Mouse (Mus musculus) embryonic facial prominence, embryonic 14.5 days (tissue): ENCODE measurements around the gene Crip3. TPM values are rescaled to one million over a fixed set of nuclear protein-coding genes. Genes with fewer than 3 reads are reported as not detected.
A peak's percentile ranks its signal among the peaks of the same experiment; 100 is the strongest.

Experiments
- ATAC-seq: fragments of 200-750 bp; cut with Nextera tagmentation; 2 replicates; pipeline ENCODE4 v1.8.0; 2017; ENCODE audit warnings: low read depth, moderate number of reproducible peaks, moderate TSS enrichment
- DNase-seq: peaks from one replicate; pipeline ENCODE4 v3.0.0-alpha.2; 2015; ENCODE audit warnings: low spot score
- H3K27ac ChIP-seq: fragments of 300-500 bp; sonication (generic); replicated peaks from 2 replicates; pipeline ENCODE4 v1.5.1; 2014; ENCODE audit warnings: low read depth, mild to moderate bottlenecking, low read length, moderate library complexity
- H3K27me3 ChIP-seq: fragments of 300-500 bp; sonication (generic); replicated peaks from 2 replicates; pipeline ENCODE4 v1.6.1; 2014; ENCODE audit warnings: low read length; ENCODE audit not compliant: control insufficient read depth, insufficient read depth
- H3K36me3 ChIP-seq: fragments of 300-500 bp; sonication (generic); 2 replicates; pipeline ENCODE4 v1.6.1; 2014; ENCODE audit warnings: low read length, mixed read lengths; ENCODE audit not compliant: control insufficient read depth, insufficient read depth
- H3K4me1 ChIP-seq: fragments of 300-500 bp; sonication (generic); 2 replicates; pipeline ENCODE4 v1.6.1; 2014; ENCODE audit warnings: antibody characterized with exemption, low read length; ENCODE audit not compliant: control insufficient read depth, insufficient read depth
- H3K4me2 ChIP-seq: fragments of 300-500 bp; sonication (generic); 2 replicates; pipeline ENCODE4 v1.6.1; 2014; ENCODE audit warnings: low read depth, mild to moderate bottlenecking, low read length, moderate library complexity, mixed read lengths
- H3K4me3 ChIP-seq: fragments of 300-500 bp; sonication (generic); 2 replicates; pipeline ENCODE4 v1.5.1; 2014; ENCODE audit warnings: low read depth, mild to moderate bottlenecking, low read length
- H3K9ac ChIP-seq: fragments of 300-500 bp; sonication (generic); 2 replicates; pipeline ENCODE4 v1.6.1; 2014; ENCODE audit warnings: low read depth, mild to moderate bottlenecking, low read length, moderate library complexity, mixed read lengths
- H3K9me3 ChIP-seq: fragments of 300-500 bp; sonication (generic); 2 replicates; pipeline ENCODE4 v1.6.1; 2016; ENCODE audit warnings: low read length; ENCODE audit not compliant: control insufficient read depth
- WGBS: fragments of 180-500 bp; shearing (Covaris S2); extraction: QIAGEN DNeasy Blood & Tissue Kit; methylation state at CpG from one replicate; pipeline ENCODE4 v1.1.7; 2014; 5-methylcytosine and 5-hydroxymethylcytosine counted together
- polyA plus RNA-seq: library from polyadenylated mRNA; unstranded; fragments of >200 nt; fragmentation: Nextera tagmentation; extraction: Ambion mirVana; gene quantifications from 2 replicates; pipeline ENCODE4 v1.2.1, GENCODE M21; 2014

Crip3 gene
- polyA plus RNA-seq, result 0.99 and 2.0 TPM in 2 replicates

GRCm38 (mm10) chr17:46428761-46429414 lies at the start of gene Crip3:
Gene Crip3, plus strand, starts transcription at chr17:46428926.
- no peaks in the 10 kb centered on the region for H3K27me3 ChIP-seq
- peak within 1 kb of the TSS; percentile 47 for H3K4me2 ChIP-seq
- peak within 1 kb of the TSS; percentile 15; the same call in 1 of the 2 replicates for H3K4me3 ChIP-seq
- H3K4me1 ChIP-seq, result peaks cover 10% of the 10 kb centered on the region
- no peaks in the 10 kb centered on the region for H3K9me3 ChIP-seq
- ATAC-seq (peak; percentile 61), DNase-seq (peak; percentile 64)
- WGBS, result 5% methylated on average over 18 of the region's 18 CpGs
- no peak within 1 kb of the TSS for H3K9ac ChIP-seq
- no peak within 1 kb of the TSS; the same call in 1 of the 2 replicates for H3K27ac ChIP-seq
- H3K36me3 ChIP-seq, result no peaks in the 10 kb centered on the region

DNA sequence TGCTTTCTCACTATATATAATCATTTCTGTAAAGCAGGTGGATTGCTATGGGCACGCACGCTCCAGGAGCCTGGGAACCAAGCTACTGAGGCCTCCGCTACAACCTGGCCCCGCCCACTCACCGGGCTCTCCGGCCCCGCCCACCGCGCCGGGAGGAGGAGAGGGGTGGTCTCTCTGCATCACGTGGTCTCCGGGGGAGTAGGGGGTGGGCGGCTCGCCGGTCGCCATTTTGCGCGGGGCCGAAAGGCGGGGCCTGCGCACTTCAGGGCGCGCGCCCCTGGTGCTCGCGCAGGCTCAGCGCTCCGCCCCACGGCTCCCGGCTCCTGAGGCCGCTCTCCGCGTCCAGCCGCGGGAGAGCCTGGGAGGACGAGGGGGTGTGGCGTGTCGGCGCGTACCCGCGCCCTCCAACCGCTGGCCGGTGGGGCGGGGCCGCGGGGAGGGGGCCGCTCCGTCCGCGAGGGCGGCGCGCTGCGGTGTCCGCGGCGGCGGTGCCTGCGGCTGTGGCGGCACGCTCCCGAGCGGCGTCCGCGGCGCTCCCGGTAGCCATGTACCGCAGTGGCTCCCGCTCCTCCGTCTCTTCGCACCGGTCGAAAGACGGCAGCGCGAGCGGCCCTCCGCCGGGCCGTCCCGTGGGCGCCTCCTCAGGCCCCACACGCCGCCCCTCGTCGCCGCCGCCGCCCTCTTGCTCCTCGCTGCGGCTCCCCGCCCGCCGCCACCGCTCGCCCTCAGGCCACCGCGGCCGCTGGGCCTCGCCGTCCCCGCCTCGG lies 45.2 kb upstream of the Crip3 start, which contains the start of gene Zfp318:
Zfp318 (plus strand) TSS at position 438 of the 767 bp plus-strand sequence.
- 0% methylated on average over 3 of the region's 105 CpGs for whole genome bisulfite sequencing
- H3K4me3 ChIP-seq, result peak within 1 kb of the TSS; percentile 98
- peak; percentile 98 for ATAC-seq
- no peaks in the 10 kb centered on the region for H3K9me3 ChIP-seq
- peaks cover 13% of the 10 kb centered on the region for H3K4me1 ChIP-seq
- H3K27ac ChIP-seq, result peak within 1 kb of the TSS; percentile 87
- peaks cover 19% of the 10 kb centered on the region for H3K36me3 ChIP-seq
- H3K4me2 ChIP-seq, result peak within 1 kb of the TSS; percentile 76
- H3K27me3 ChIP-seq, result no peaks in the 10 kb centered on the region
- peak; percentile 98 for DNase-seq
- peak within 1 kb of the TSS; percentile 97 for H3K9ac ChIP-seq

- Histone ChIP-seq H3K4me3 (peak overlapping the region; percentile 98), H3K36me3 (peaks cover 26% of the 10 kb centered on the region), H3K27ac (peak overlapping the region; percentile 87), H3K27me3 (no peaks in the 10 kb centered on the region), H3K4me1 (peaks cover 13% of the 10 kb centered on the region), H3K4me2 (peak overlapping the region; percentile 76), H3K9me3 (no peaks in the 10 kb centered on the region), H3K9ac (peak overlapping the region; percentile 97)
- peak; percentile 5 for ATAC-seq
- DNase-seq, result peak; percentile 13
- WGBS, result under 1% methylated on average over 35 of the region's 70 CpGs
Observed at GRCm38 (mm10) chr17:46384061-46384801, 44.5 kb upstream of the Crip3 start.

DNA sequence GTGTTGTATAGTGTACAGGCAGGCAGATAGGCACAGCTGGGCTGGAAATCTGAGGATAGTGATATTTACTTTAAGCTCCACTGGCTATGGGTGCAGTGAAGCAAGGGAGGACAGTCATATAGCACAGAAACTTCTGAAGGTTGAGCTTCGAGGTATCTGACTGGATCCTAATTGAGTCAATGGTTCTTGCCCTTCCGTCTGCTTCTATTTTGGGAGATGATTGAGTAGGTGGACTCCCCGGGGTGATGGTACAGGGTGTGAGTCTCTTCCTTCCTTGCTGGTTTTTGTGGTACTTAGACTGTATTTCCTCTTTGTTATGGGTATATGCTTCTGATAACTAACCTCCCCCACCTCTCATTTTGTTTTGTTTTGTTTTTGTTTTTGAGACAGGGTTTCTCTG lies 40.5 kb upstream of the Crip3 start:
- no peak overlapping the region for H3K27ac ChIP-seq
- DNase-seq, result no peak
- H3K9ac ChIP-seq, result no peak overlapping the region
- H3K4me3 ChIP-seq, result no peak overlapping the region
- H3K27me3 ChIP-seq, result no peaks in the 10 kb centered on the region
- ATAC-seq, result no peak
- peaks cover 36% of the 10 kb centered on the region for H3K36me3 ChIP-seq
- H3K4me2 ChIP-seq, result no peak overlapping the region
- peaks cover 13% of the 10 kb centered on the region for H3K4me1 ChIP-seq
- no peaks in the 10 kb centered on the region for H3K9me3 ChIP-seq
- 88% methylated on average over 3 of the region's 3 CpGs for WGBS

- DNase-seq (peak; percentile 72), ATAC-seq (peak; percentile 57; the same call in 1 of the 2 replicates)
- H3K4me2 ChIP-seq, result no peak overlapping the region
- H3K9ac ChIP-seq, result no peak overlapping the region
- no peaks in the 10 kb centered on the region for H3K9me3 ChIP-seq
- no peaks in the 10 kb centered on the region for H3K27me3 ChIP-seq
- 48% methylated on average over 2 of the region's 2 CpGs for whole genome bisulfite sequencing
- no peaks in the 10 kb centered on the region for H3K4me1 ChIP-seq
- no peak overlapping the region for H3K27ac ChIP-seq
- peaks cover 61% of the 10 kb centered on the region for H3K36me3 ChIP-seq
- H3K4me3 ChIP-seq, result no peak overlapping the region
Observed at GRCm38 (mm10) chr17:46393012-46393411, 35.7 kb upstream of the Crip3 start.

DNA sequence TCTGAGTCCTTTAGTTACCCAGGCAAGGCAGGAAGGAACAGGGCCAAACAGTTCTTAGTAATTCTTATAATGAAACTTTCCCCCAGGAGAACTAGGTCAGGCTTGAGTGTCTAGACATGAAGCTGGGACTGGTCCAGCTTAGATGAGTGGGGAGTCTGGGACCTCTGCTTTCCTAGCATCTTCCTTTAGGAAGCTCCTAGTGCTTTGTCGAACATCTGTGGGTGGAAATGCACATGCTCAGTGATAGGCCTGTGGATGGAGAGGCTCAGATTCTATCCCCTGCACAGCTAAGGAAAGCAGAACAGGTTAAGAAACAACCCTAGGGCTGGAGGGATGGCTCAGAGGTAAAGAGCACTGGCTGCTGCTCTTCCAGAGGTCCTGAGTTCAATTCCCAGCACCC lies 34.1 kb upstream of the Crip3 start:
- H3K27ac ChIP-seq, result no peak overlapping the region
- no peaks in the 10 kb centered on the region for H3K9me3 ChIP-seq
- no peak overlapping the region for H3K4me2 ChIP-seq
- H3K4me3 ChIP-seq, result no peak overlapping the region
- H3K27me3 ChIP-seq, result no peaks in the 10 kb centered on the region
- DNase-seq (no peak), ATAC-seq (no peak)
- peaks cover 60% of the 10 kb centered on the region for H3K36me3 ChIP-seq
- WGBS, result 95% methylated on average over 1 of the region's 1 CpGs
- peak overlapping the region; percentile 30; the same call in 1 of the 2 replicates for H3K9ac ChIP-seq
- no peaks in the 10 kb centered on the region for H3K4me1 ChIP-seq

GRCm38 (mm10) chr17:46408478-46408877 lies 20.2 kb upstream of the Crip3 start:
- Histone ChIP-seq H3K36me3 (peaks cover 87% of the 10 kb centered on the region), H3K9me3 (no peaks in the 10 kb centered on the region)
- ATAC-seq, result no peak

DNA sequence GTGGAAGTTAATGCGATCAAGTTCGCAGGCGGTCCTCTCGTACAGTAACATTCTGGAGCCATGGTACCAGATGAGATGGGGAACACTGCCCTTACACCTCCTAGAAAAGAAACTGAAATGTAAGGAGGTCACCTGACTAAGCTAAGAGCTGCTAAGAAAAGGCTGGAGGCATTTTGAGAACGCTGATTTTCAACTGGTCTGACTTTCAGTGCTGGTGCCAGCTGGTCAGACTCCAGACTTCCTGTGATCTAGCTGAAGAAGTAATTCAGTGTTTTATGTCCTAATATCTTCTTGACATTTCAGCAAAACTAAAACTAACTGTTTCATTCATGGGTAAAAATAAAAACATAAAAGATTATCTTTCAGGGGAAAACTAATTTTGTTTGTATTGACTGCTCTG lies 10.1 kb upstream of the Crip3 start:
- no peak overlapping the region for H3K9ac ChIP-seq
- H3K36me3 ChIP-seq, result peaks cover 16% of the 10 kb centered on the region
- ATAC-seq (no peak), DNase-seq (no peak)
- no peaks in the 10 kb centered on the region for H3K27me3 ChIP-seq
- no peak overlapping the region for H3K4me3 ChIP-seq
- no peaks in the 10 kb centered on the region for H3K9me3 ChIP-seq
- H3K27ac ChIP-seq, result no peak overlapping the region
- no peaks in the 10 kb centered on the region for H3K4me1 ChIP-seq
- 69% methylated on average over 5 of the region's 5 CpGs for WGBS
- H3K4me2 ChIP-seq, result no peak overlapping the region

More at GRCm38 (mm10) chr17:46408478-46408877, 20.2 kb upstream of the Crip3 start:
- 36% methylated on average over 3 of the region's 3 CpGs for WGBS
- H3K4me1 ChIP-seq, result no peaks in the 10 kb centered on the region
- H3K9ac ChIP-seq, result no peak overlapping the region
- H3K4me3 ChIP-seq, result no peak overlapping the region
- H3K27ac ChIP-seq, result no peak overlapping the region
- no peak for DNase-seq
- no peak overlapping the region for H3K4me2 ChIP-seq
- no peaks in the 10 kb centered on the region for H3K27me3 ChIP-seq
